Mouse (Mus musculus) midbrain, postnatal 0 days (tissue): ENCODE data around the gene Crip1. TPM values are rescaled to one million over a fixed set of nuclear protein-coding genes. Genes with fewer than 3 reads are reported as not detected.
A peak's percentile ranks its signal among the peaks of the same experiment; 100 is the strongest.

Experiments
- ATAC-seq: fragments of 200-750 bp; cut with Nextera tagmentation; 2 replicates; pipeline ENCODE4 v1.8.0; 2017; ENCODE audit warnings: moderate number of reproducible peaks, mild to moderate bottlenecking, moderate TSS enrichment, moderate library complexity; ENCODE audit not compliant: low FRiP score
- DNase-seq: peaks from one replicate; pipeline ENCODE4 v3.0.0-alpha.2; 2015; ENCODE audit warnings: low spot score
- H3K27ac ChIP-seq: fragments of 300-500 bp; sonication (generic); 2 replicates; pipeline ENCODE4 v1.5.1; 2014; ENCODE audit warnings: low read depth, mild to moderate bottlenecking, low read length, mixed read lengths
- H3K27me3 ChIP-seq: fragments of 300-500 bp; sonication (generic); 2 replicates; pipeline ENCODE4 v1.6.1; 2014; ENCODE audit warnings: low read length, control low read depth, mixed read lengths; ENCODE audit not compliant: insufficient read depth
- H3K36me3 ChIP-seq: fragments of 300-500 bp; sonication (generic); 2 replicates; pipeline ENCODE4 v1.6.1; 2014; ENCODE audit warnings: low read length, control low read depth, mixed read lengths; ENCODE audit not compliant: insufficient read depth
- H3K4me1 ChIP-seq: fragments of 300-500 bp; sonication (generic); 2 replicates; pipeline ENCODE4 v1.6.1; 2014; ENCODE audit warnings: mild to moderate bottlenecking, control low read depth, antibody characterized with exemption, low read length, mixed read lengths; ENCODE audit not compliant: insufficient read depth
- H3K4me2 ChIP-seq: fragments of 300-500 bp; sonication (generic); 2 replicates; pipeline ENCODE4 v1.6.1; 2014; ENCODE audit warnings: low read depth, mild to moderate bottlenecking, low read length, mixed read lengths; ENCODE audit not compliant: poor library complexity, severe bottlenecking
- H3K4me3 ChIP-seq: fragments of 300-500 bp; sonication (generic); 2 replicates; pipeline ENCODE4 v1.5.1; 2014; ENCODE audit warnings: low read depth, mild to moderate bottlenecking, low read length, moderate library complexity
- H3K9ac ChIP-seq: fragments of 300-500 bp; sonication (generic); replicated peaks from 2 replicates; pipeline ENCODE4 v1.6.1; 2014; ENCODE audit warnings: mild to moderate bottlenecking, low read length, moderate library complexity, mixed read lengths; ENCODE audit not compliant: poor library complexity, severe bottlenecking
- H3K9me3 ChIP-seq: fragments of 300-500 bp; sonication (generic); 2 replicates; pipeline ENCODE4 v1.6.1; 2016; ENCODE audit warnings: low read length, control low read depth
- CTCF ChIP-seq: IDR thresholded peaks from 2 replicates; pipeline ENCODE4 v1.5.1; 2016; ENCODE audit warnings: antibody characterized with exemption, mild to moderate bottlenecking
- WGBS: fragments of 180-500 bp; shearing (Covaris S2); extraction: QIAGEN DNeasy Blood & Tissue Kit; methylation state at CpG from one replicate; pipeline ENCODE4 v1.1.7; 2014; 5-methylcytosine and 5-hydroxymethylcytosine counted together
- polyA plus RNA-seq: library from polyadenylated mRNA; unstranded; fragments of >200 nt; fragmentation: Nextera tagmentation; extraction: Ambion mirVana; gene quantifications from 2 replicates; pipeline ENCODE4 v1.2.1, GENCODE M21; 2015
- total RNA-seq: library from RNA; depleted of rRNA; stranded (reverse); fragments of >200 nt; gene quantifications from 2 replicates; pipeline ENCODE4 v1.2.3, GENCODE M21; 2014

Gene Crip1
- total and polyA plus RNA-seq, 2 experiments from 2014 or later = 3.9 to 26.0 TPM

DNA sequence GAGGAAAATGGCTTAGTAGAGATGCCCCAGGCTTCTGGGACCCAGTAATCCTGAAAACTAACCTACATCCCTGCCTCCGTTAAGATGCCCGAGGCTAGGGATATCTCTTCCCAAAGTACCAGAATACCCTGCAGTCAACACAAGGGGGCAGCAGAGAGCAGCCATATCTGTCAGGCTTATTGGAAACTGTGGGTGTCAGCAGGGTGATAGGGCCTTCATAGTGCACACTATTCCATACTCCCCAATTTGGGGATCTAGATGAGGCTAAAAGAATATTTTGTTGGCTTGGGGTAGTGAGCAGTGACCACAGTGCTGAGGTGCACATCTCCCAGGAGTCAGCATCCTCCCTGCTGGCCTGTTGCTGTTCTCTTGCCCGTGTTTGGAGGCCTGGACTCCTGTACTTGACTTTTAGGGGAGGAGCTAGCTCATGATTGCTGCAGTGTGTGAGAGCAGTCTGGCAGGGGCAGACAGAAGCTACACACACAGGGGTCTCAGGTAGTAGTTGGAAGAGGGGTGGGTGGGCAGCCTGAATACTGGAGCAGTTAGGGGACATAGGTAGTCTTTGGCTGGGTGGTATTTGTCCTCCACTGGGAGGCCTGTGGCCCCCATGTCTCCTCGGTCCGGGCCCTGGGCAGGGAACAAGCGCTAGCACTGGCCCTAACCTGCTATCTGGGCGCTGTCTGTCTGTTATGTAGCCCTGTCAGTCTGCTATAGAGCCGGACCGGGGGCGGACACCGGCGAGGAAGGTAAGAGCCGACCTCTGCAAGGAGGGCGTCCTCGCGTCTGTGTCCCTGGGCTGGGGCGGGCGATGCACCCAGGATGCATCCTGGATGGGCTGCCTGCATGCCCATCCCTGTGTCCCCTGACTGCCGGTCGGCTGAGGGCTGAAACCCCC, 26.4 kb upstream of the Crip1 start:
- H3K4me3 ChIP-seq = no peak overlapping the region
- no peak overlapping the region for H3K27ac ChIP-seq
- H3K36me3 ChIP-seq = peaks cover 64% of the 10 kb centered on the region
- H3K9ac ChIP-seq = no peak overlapping the region
- no peaks in the 10 kb centered on the region for H3K4me1 ChIP-seq
- peak; percentile 99 for TF ChIP-seq CTCF
- no peak overlapping the region for H3K4me2 ChIP-seq
- no peaks in the 10 kb centered on the region for H3K27me3 ChIP-seq
- no peaks in the 10 kb centered on the region for H3K9me3 ChIP-seq
- peak; percentile 84 for DNase-seq
- ATAC-seq = peak; percentile 68
- 87% methylated on average over 20 of the region's 20 CpGs for WGBS

DNA sequence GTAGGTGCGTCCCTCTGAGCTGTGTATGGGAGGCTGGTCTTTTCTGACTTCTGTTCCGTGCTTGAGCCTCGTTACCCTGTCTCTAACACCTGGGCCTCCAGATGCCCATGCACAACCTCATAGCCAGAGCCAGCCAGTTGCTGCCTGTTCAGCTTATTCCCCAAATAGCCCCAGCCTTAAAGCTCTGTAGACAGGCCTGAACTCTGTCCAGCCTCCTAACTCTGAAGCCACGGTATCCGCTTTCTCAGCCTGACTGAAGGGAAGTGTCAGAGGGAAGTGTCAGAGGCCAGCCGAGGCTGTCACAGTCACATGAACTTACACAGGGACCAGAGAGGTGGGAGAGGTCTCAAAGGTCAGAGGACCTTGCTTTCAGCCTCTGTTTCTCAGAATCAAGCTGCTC, 21.4 kb upstream of the Crip1 start:
- 89% methylated on average over 6 of the region's 6 CpGs for WGBS
- DNase-seq = no peak
- Histone ChIP-seq H3K9ac (no peak overlapping the region), H3K4me2 (no peak overlapping the region), H3K27me3 (no peaks in the 10 kb centered on the region), H3K36me3 (peaks cover 84% of the 10 kb centered on the region), H3K4me1 (no peaks in the 10 kb centered on the region), H3K9me3 (no peaks in the 10 kb centered on the region), H3K4me3 (no peak overlapping the region), H3K27ac (no peak overlapping the region)
- ATAC-seq = no peak
- no peak for TF ChIP-seq CTCF

GRCm38 (mm10) chr12:113130732-113131131, 15.4 kb upstream of the Crip1 start:
- no peak overlapping the region for H3K27ac ChIP-seq
- ATAC-seq = no peak
- H3K36me3 ChIP-seq = peaks cover 97% of the 10 kb centered on the region
- 97% methylated on average over 8 of the region's 8 CpGs for WGBS
- no peak for TF ChIP-seq CTCF
- no peak for DNase-seq
- no peak overlapping the region for H3K9ac ChIP-seq
- no peaks in the 10 kb centered on the region for H3K9me3 ChIP-seq
- H3K4me2 ChIP-seq = no peak overlapping the region
- no peak overlapping the region for H3K4me3 ChIP-seq
- no peaks in the 10 kb centered on the region for H3K4me1 ChIP-seq
- no peaks in the 10 kb centered on the region for H3K27me3 ChIP-seq

DNA sequence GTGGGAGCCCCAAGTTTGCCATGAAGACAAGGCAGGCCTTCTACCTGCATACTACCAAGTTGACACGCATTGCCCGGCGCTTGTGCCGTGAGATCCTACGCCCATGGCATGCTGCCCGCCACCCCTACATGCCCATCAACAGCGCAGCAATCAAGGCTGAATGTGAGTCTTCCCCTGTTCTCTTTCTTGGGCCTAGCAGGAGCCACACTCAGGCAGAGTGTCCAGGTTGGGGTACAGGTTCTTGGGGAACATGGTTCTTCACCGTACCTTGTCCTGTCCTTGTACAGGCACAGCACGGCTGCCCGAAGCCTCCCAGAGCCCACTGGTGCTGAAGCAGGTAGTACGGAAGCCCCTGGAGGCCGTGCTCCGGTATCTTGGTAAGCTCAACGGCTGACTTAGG, 14.5 kb upstream of the Crip1 start:
- no peak overlapping the region for H3K4me2 ChIP-seq
- no peak overlapping the region for H3K27ac ChIP-seq
- TF ChIP-seq CTCF = no peak
- DNase-seq (no peak), ATAC-seq (no peak)
- no peaks in the 10 kb centered on the region for H3K4me1 ChIP-seq
- no peaks in the 10 kb centered on the region for H3K27me3 ChIP-seq
- H3K4me3 ChIP-seq = no peak overlapping the region
- no peaks in the 10 kb centered on the region for H3K9me3 ChIP-seq
- no peak overlapping the region for H3K9ac ChIP-seq
- 97% methylated on average over 14 of the region's 14 CpGs for WGBS
- peaks cover 97% of the 10 kb centered on the region for H3K36me3 ChIP-seq

DNA sequence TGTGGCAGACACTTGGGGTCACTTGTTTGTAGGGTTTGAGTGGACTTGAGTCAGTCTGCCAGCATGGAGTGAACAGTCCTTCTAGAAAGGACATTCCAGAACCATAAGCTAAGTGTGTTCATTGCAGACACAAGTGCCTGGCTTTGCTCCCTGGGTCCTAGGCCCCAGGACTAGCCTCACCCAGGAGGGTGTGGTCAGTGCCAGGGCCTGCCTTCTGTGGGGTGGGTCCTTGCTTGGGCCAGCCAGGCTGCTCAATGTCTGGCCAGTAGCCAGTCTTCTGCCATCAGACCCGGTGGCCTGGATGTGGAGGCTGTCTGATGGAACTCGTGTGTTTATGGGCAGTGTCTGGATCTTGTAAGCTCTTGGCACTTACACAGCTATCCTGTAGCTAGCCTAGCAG, 13.5 kb upstream of the Crip1 start:
- no peak for TF ChIP-seq CTCF
- H3K9ac ChIP-seq = no peak overlapping the region
- H3K4me1 ChIP-seq = no peaks in the 10 kb centered on the region
- H3K4me3 ChIP-seq = no peak overlapping the region
- H3K27me3 ChIP-seq = no peaks in the 10 kb centered on the region
- DNase-seq = peak; percentile 62
- no peak overlapping the region for H3K27ac ChIP-seq
- ATAC-seq = no peak
- peaks cover 93% of the 10 kb centered on the region for H3K36me3 ChIP-seq
- no peak overlapping the region for H3K4me2 ChIP-seq
- H3K9me3 ChIP-seq = no peaks in the 10 kb centered on the region
- 69% methylated on average over 2 of the region's 2 CpGs for WGBS

- no peaks in the 10 kb centered on the region for H3K9me3 ChIP-seq
- H3K36me3 ChIP-seq = peaks cover 86% of the 10 kb centered on the region
- DNase-seq = no peak
- no peak for ATAC-seq
- 89% methylated on average over 9 of the region's 9 CpGs for WGBS
- no peak overlapping the region for H3K9ac ChIP-seq
- TF ChIP-seq CTCF = no peak
- H3K27ac ChIP-seq = no peak overlapping the region
- H3K4me3 ChIP-seq = no peak overlapping the region
- H3K4me2 ChIP-seq = no peak overlapping the region
- no peaks in the 10 kb centered on the region for H3K27me3 ChIP-seq
- H3K4me1 ChIP-seq = no peaks in the 10 kb centered on the region
Observed at GRCm38 (mm10) chr12:113133260-113133659, 12.9 kb upstream of the Crip1 start.
